In genomic region chrX:162113257-162113656, GRCm38 (mm10) we compare ENCODE assay signal across 11 mouse cellular contexts. TPM values are rescaled to one million over a fixed set of nuclear protein-coding genes. Genes with fewer than 3 reads are reported as not detected.
DNase-seq lines count a peak whose midpoint lies in the region; ATAC-seq and TF ChIP-seq lines count a peak whose summit lies in the region.
"Had no signal": no experiment of that assay in that cellular context is flagged by ENCODE, and none has a peak within 500 bp of the region (broad histone marks: within the 10 kb centered on the region; RNA-seq: fewer than 3 reads in every experiment).

No protein-coding gene starts in this region.

- no peak overlapping the region for H3K27ac ChIP-seq in intestine, postnatal 0 days (ENCODE audit: low read depth, low read length)
- H3K27ac ChIP-seq: embryonic facial prominence, embryonic 12.5 days; liver, embryonic 14.5 days had no signal

- no peak overlapping the region for H3K9ac ChIP-seq in intestine, postnatal 0 days (ENCODE audit: low read depth, low read length)
- H3K9ac ChIP-seq: embryonic facial prominence, embryonic 12.5 days; liver, embryonic 14.5 days had no signal

- H3K36me3 ChIP-seq in intestine, postnatal 0 days (ENCODE audit: control insufficient read depth, insufficient read depth), result no peaks in the 10 kb centered on the region
- H3K36me3 ChIP-seq: embryonic facial prominence, embryonic 12.5 days had no signal

- no peaks in the 10 kb centered on the region for H3K4me1 ChIP-seq in intestine, postnatal 0 days (replicated peaks; ENCODE audit: control insufficient read depth, insufficient read depth, low read length)
- H3K4me1 ChIP-seq: embryonic facial prominence, embryonic 12.5 days had no signal

- no peaks in the 10 kb centered on the region for H3K9me3 ChIP-seq in intestine, postnatal 0 days (ENCODE audit: control insufficient read depth)
- H3K9me3 ChIP-seq: embryonic facial prominence, embryonic 12.5 days had no signal

- WGBS in intestine, postnatal 0 days, result 43% methylated on average over 5 of the region's 5 CpGs

- no peak overlapping the region for H3K4me2 ChIP-seq in intestine, postnatal 0 days (replicated peaks; ENCODE audit: low read depth)
- H3K4me2 ChIP-seq: embryonic facial prominence, embryonic 12.5 days had no signal

- no peak overlapping the region for H3K4me3 ChIP-seq in intestine, postnatal 0 days (ENCODE audit: low read depth, low read length)
- H3K4me3 ChIP-seq: embryonic facial prominence, embryonic 12.5 days had no signal

- peak; percentile 20 to 23 for DNase-seq in cerebellum, postnatal 14 days
- peak; percentile 53 for DNase-seq in retina, postnatal 1 day
- no peak for DNase-seq in retina, embryonic 14.5 days (ENCODE audit: low spot score)
- peak; percentile 66 for DNase-seq in kidney, postnatal 10 days
- DNase-seq in left cerebral cortex, adult 18-20 months (ENCODE audit: low spot score in 2 of 2), result no peak
- DNase-seq in layer of hippocampus, adult 11-12 months (ENCODE audit: low spot score), result no peak

- no peak for ATAC-seq in cerebellum, adult (ENCODE audit: insufficient number of reproducible peaks, low FRiP score, low TSS enrichment)
- ATAC-seq in intestine, postnatal 0 days, result no peak

- no peak for TF ChIP-seq CTCF in intestine, postnatal 0 days (IDR thresholded peaks at IDR 0.05; ENCODE audit: low read depth)

- H3K27me3 ChIP-seq in intestine, postnatal 0 days (replicated peaks; ENCODE audit: control insufficient read depth, insufficient read depth, low read length), result no peaks in the 10 kb centered on the region; the same call in 1 of the 2 replicates

RNA-seq across cellular contexts. Expression of gene Nhs, which starts 46.3 kb away (rescaled TPM):
- 0.34 and 0.37 TPM in 2 replicates for polyA plus RNA-seq in intestine, postnatal 0 days (2015; fragmentation: Nextera tagmentation; extraction: Ambion mirVana)
- total RNA-seq in left cerebral cortex, adult 18-20 months (2021), result 1 to 10 TPM; 4.0 to 4.1 TPM
- total RNA-seq: monocyte, adult 5-6 weeks had no signal

Comparison
In these comparisons a context has a peak if more than half of its experiments do, and no peak if none do; other contexts are left out.
1. DNase-seq: peak in cerebellum, postnatal 14 days (2 of 2), retina, postnatal 1 day (single experiment) and kidney, postnatal 10 days (single experiment); none in retina, embryonic 14.5 days (single experiment), left cerebral cortex, adult 18-20 months (0 of 2) and layer of hippocampus, adult 11-12 months (single experiment).